Mouse (Mus musculus) MEL (cell line): ENCODE data around the gene Aldh5a1. TPM values are rescaled to one million over a fixed set of nuclear protein-coding genes. Genes with fewer than 3 reads are reported as not detected.

Source experiments
- DNase-seq: peaks from one replicate; pipeline ENCODE4 v3.0.0; 2011; ENCODE audit warnings: low read depth, low spot score
- H3K27ac ChIP-seq: 2 replicates; pipeline ENCODE4 v1.5.1; 2012; ENCODE audit warnings: low read depth, mild to moderate bottlenecking, control low read depth, low read length, moderate library complexity; ENCODE audit not compliant: control insufficient read depth
- H3K27me3 ChIP-seq, 2 experiments: fragments of 150-350 bp in 1 of 2; sonication (generic) in 1 of 2; 2 replicates each; pipeline ENCODE4 v1.6.1; 2012; ENCODE audit warnings: low read length in 2 of 2, mild to moderate bottlenecking in 2 of 2, improper control_type of control experiment in 1 of 2, moderate library complexity in 1 of 2; ENCODE audit not compliant: insufficient read depth in 2 of 2, control insufficient read depth in 1 of 2
- H3K36me3 ChIP-seq, 2 experiments: 2 replicates each; pipeline ENCODE4 v1.6.1; 2012 to 2014; ENCODE audit warnings: low read length in 2 of 2, improper control_type of control experiment in 1 of 2, inconsistent platforms in 1 of 2, mild to moderate bottlenecking in 1 of 2; ENCODE audit not compliant: insufficient read depth in 2 of 2, control insufficient read depth in 1 of 2
- H3K4me1 ChIP-seq, 2 experiments: fragments of 150-350 bp in 1 of 2; sonication (generic) in 1 of 2; 2 replicates each; pipeline ENCODE4 v1.6.1; 2012; ENCODE audit warnings: low read length in 2 of 2, improper control_type of control experiment in 1 of 2, mild to moderate bottlenecking in 1 of 2; ENCODE audit not compliant: insufficient read depth in 2 of 2, control insufficient read depth in 1 of 2
- H3K4me3 ChIP-seq, 2 experiments: fragments of 150-350 bp in 1 of 2; sonication (generic) in 1 of 2; 2 replicates each; pipeline ENCODE4 v1.5.1; 2012; ENCODE audit warnings: low read depth in 2 of 2, low read length in 2 of 2, mild to moderate bottlenecking in 2 of 2, moderate library complexity in 2 of 2, control low read depth in 1 of 2, improper control_type of control experiment in 1 of 2; ENCODE audit not compliant: control insufficient read depth in 1 of 2, insufficient read depth in 1 of 2
- H3K79me2 ChIP-seq: 2 replicates; pipeline ENCODE4 v1.6.1; 2012; ENCODE audit warnings: mild to moderate bottlenecking, low read length, moderate library complexity; ENCODE audit not compliant: control insufficient read depth, poor library complexity, insufficient read depth
- H3K9ac ChIP-seq: 2 replicates; pipeline ENCODE4 v1.6.1; 2012; ENCODE audit warnings: low read depth, mild to moderate bottlenecking, control low read depth, low read length, moderate library complexity; ENCODE audit not compliant: control insufficient read depth, poor library complexity, severe bottlenecking
- H3K9me3 ChIP-seq: fragments of 150-350 bp; sonication (generic); replicated peaks from 2 replicates; pipeline ENCODE4 v1.6.1; 2012; ENCODE audit warnings: mild to moderate bottlenecking, low read length, improper control_type of control experiment, moderate library complexity; ENCODE audit not compliant: insufficient read depth
- CHD1 ChIP-seq: IDR thresholded peaks from 2 replicates; pipeline ENCODE4 v1.6.1; 2012; ENCODE audit warnings: low read depth, mild to moderate bottlenecking, inconsistent platforms, low read length, improper control_type of control experiment
- ELF1 ChIP-seq: IDR thresholded peaks from 2 replicates; pipeline ENCODE4 v1.6.1; 2014; ENCODE audit warnings: low read depth, mild to moderate bottlenecking, inconsistent platforms, low read length, improper control_type of control experiment, moderate library complexity
- EP300 ChIP-seq, 2 experiments: IDR thresholded peaks; 2 replicates each; pipeline ENCODE4 v1.6.1; 2011; ENCODE audit warnings: improper control_type of control experiment in 2 of 2, low read length in 2 of 2, low read depth in 1 of 2, mild to moderate bottlenecking in 1 of 2
- ETS1 ChIP-seq: IDR thresholded peaks from 2 replicates; pipeline ENCODE4 v1.6.1; 2012; ENCODE audit warnings: low read depth, mild to moderate bottlenecking, inconsistent platforms, low read length, improper control_type of control experiment, moderate library complexity
- HCFC1 ChIP-seq: IDR thresholded peaks from 2 replicates; pipeline ENCODE4 v1.6.1; 2012; ENCODE audit warnings: low read depth, mild to moderate bottlenecking, inconsistent platforms, low read length, improper control_type of control experiment, moderate library complexity
- MYB ChIP-seq: IDR thresholded peaks from 2 replicates; pipeline ENCODE4 v1.6.1; 2011; ENCODE audit warnings: mild to moderate bottlenecking, low read depth, low read length, improper control_type of control experiment
- POLR2A ChIP-seq, 2 experiments: IDR thresholded peaks; 2 replicates each; pipeline ENCODE4 v1.6.1; 2011 to 2012; ENCODE audit warnings: low read length in 2 of 2, mild to moderate bottlenecking in 2 of 2, control low read depth in 1 of 2, improper control_type of control experiment in 1 of 2, low read depth in 1 of 2, moderate library complexity in 1 of 2; ENCODE audit not compliant: control insufficient read depth in 1 of 2, insufficient read depth in 1 of 2, poor library complexity in 1 of 2
- POLR2AphosphoS5 ChIP-seq: IDR thresholded peaks from 2 replicates; pipeline ENCODE4 v1.6.1; 2012; ENCODE audit warnings: low read depth, borderline replicate concordance, mild to moderate bottlenecking, inconsistent platforms, low read length, moderate library complexity, mixed read lengths
- TCF12 ChIP-seq: IDR thresholded peaks from 2 replicates; pipeline ENCODE4 v1.6.1; 2014; ENCODE audit warnings: low read depth, mild to moderate bottlenecking, inconsistent platforms, low read length, improper control_type of control experiment, moderate library complexity
- USF1 ChIP-seq: IDR thresholded peaks from 2 replicates; pipeline ENCODE4 v1.6.1; 2014; ENCODE audit warnings: low read depth, mild to moderate bottlenecking, inconsistent platforms, low read length, improper control_type of control experiment, moderate library complexity
- USF2 ChIP-seq, 2 experiments: IDR thresholded peaks; 2 replicates each; pipeline ENCODE4 v1.6.1; 2011 to 2012; ENCODE audit warnings: improper control_type of control experiment in 2 of 2, low read length in 2 of 2, borderline replicate concordance in 1 of 2, inconsistent platforms in 1 of 2, low read depth in 1 of 2, mild to moderate bottlenecking in 1 of 2; ENCODE audit not compliant: insufficient read depth in 1 of 2
- ZMIZ1 ChIP-seq: IDR thresholded peaks from 2 replicates; pipeline ENCODE4 v1.6.1; 2012; ENCODE audit warnings: low read depth, mild to moderate bottlenecking, inconsistent platforms, low read length, improper control_type of control experiment, moderate library complexity
- polyA plus RNA-seq, 2 experiments: library from polyadenylated mRNA; stranded (reverse) in 1 of 2; unstranded in 1 of 2; fragments of >175 nt in 1 of 2; fragments of >200 nt in 1 of 2; gene quantifications; 2 replicates each; pipeline versions ENCODE4 v1.2.1 to v1.2.4; 2012; ENCODE audit warnings: low replicate concordance in 2 of 2, low read depth in 1 of 2; ENCODE audit not compliant: insufficient read length in 2 of 2, insufficient read depth in 1 of 2, missing spikeins in 1 of 2
- total RNA-seq: library from RNA; depleted of rRNA; stranded (reverse); fragments of 300-350 nt; gene quantifications from 2 replicates; pipeline ENCODE4 v1.2.3, GENCODE M21; 2012

Aldh5a1 gene
- total and polyA plus RNA-seq, 3 experiments, result 0.04 to 0.15 TPM; not detected in 1

DNA sequence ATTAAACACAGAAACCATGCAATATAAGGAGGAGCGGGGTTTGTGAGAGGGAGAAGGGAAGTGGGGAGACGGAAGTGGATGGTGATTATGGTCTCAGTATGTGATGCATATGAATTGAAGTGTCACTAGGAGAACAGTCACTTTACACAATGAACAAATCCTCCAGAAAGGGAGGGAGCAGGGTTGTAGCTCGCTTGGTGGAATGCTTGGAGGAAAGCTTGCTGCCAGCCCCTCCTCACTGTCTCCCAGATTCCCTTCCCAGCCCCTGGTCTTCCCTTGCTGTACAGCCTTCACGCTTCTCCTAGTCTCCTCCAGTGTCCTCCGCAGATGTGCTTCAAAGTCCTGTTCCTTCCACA lies 28.4 kb upstream of the Aldh5a1 start:
- peak overlapping the region; percentile 58 to 86 for H3K4me3 ChIP-seq
- H3K27me3 ChIP-seq, result no peaks in the 10 kb centered on the region
- 0 out of 4 replicates have a peak, but pooled peaks cover 0 to 2% of the 10 kb centered on the region in 2 experiments for H3K36me3 ChIP-seq
- no peak overlapping the region for H3K27ac ChIP-seq
- H3K4me1 ChIP-seq, result peaks cover 3 to 11% of the 10 kb centered on the region in 2 experiments; a peak in 3 of 4 replicates
- no peaks in the 10 kb centered on the region for H3K79me2 ChIP-seq
- H3K9ac ChIP-seq, result peak overlapping the region; percentile 47; the same call in 1 of the 2 replicates
- H3K9me3 ChIP-seq, result no peaks in the 10 kb centered on the region
- no peak for DNase-seq
- no peak for TF ChIP-seq TCF12
- TF ChIP-seq MYB, result no peak
- no peak for TF ChIP-seq ELF1
- no peak for TF ChIP-seq EP300 (IDR thresholded peaks at IDR 0.05; ENCODE audit: low read depth in 1 of 2, low read length in 2 of 2)
- no peak for TF ChIP-seq ZMIZ1

DNA sequence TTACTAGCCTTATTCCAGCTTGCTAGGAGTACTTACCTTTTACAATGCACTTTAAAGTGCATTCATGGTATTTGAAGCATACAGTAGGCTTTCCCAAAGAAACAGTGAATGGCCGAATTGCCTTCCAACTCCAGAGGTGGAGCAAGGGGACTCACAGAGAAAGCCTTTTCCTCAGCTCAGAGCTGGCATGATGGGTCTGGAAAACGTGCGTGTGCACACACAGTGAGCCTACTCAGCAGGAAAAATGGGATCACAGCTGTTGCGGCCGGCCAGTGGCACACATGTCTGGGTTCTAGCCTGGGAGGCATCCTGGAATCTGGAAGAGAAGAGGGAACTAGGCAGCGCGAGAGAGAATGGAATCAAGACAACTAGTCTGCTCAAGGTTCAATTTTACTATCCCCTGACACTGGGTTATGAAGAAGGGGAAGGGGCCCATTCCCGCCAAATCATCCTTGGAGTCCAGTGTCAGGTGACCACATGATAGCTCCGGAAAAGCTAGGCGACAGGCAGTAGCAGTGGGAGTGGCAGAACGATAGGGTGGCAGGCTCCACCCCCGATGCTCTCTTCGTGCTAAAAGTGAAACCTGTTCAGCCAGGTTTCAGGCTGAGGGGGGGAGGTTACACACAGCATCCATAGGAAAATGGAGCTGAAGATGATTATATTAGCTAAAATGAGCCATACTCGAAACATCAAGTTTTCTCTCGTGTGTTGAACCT lies 27.8 kb upstream of the Aldh5a1 start:
- Histone ChIP-seq H3K9me3 (no peaks in the 10 kb centered on the region), H3K27ac (no peak overlapping the region), H3K27me3 (no peaks in the 10 kb centered on the region), H3K36me3 (0 out of 4 replicates have a peak, but pooled peaks cover 0 to 2% of the 10 kb centered on the region in 2 experiments), H3K4me3 (peak overlapping the region; percentile 58 to 86), H3K9ac (peak overlapping the region; percentile 60), H3K79me2 (no peaks in the 10 kb centered on the region), H3K4me1 (peaks cover 3 to 11% of the 10 kb centered on the region in 2 experiments; a peak in 3 of 4 replicates)
- TF ChIP-seq USF1 (peak; percentile 65), POLR2A (IDR thresholded peaks at IDR 0.05; ENCODE audit: control insufficient read depth in 1 of 2, insufficient read depth in 1 of 2, low read depth in 1 of 2, low read length in 2 of 2, poor library complexity in 1 of 2) (peak in 1 of 2 experiments; percentile 29; a peak in 1 of 4 replicates), HCFC1 (no peak), POLR2AphosphoS5 (no peak)
- peak; percentile 64 for DNase-seq

DNA sequence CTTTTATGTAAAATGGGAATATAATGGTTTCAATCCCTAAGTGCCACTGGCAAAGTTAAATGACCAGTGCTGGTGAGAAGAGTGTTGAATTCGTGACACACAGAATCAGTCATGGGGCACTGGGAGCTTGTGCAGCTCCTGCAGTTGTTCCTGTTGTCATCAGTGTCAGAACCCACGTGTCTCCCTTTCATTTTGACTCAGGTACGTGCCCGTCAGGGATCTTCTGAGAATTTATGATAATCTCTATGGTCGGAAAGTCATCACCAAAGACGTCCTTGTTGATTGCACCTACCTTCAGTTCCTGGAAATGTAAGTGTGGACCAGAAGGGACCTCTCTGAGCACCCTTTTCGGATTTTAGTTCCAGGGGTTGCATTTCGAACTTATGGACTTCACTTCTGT lies 24.7 kb upstream of the Aldh5a1 start:
- Histone ChIP-seq H3K9me3 (no peaks in the 10 kb centered on the region), H3K36me3 (0 out of 4 replicates have a peak, but pooled peaks cover 0 to 2% of the 10 kb centered on the region in 2 experiments), H3K4me3 (no peak overlapping the region), H3K4me1 (peaks cover 3 to 11% of the 10 kb centered on the region in 2 experiments; a peak in 3 of 4 replicates), H3K27me3 (no peaks in the 10 kb centered on the region; a peak in 2 of 4 replicates), H3K79me2 (no peaks in the 10 kb centered on the region), H3K27ac (no peak overlapping the region), H3K9ac (no peak overlapping the region)
- DNase-seq, result no peak
- TF ChIP-seq USF2 (IDR thresholded peaks at IDR 0.05; ENCODE audit: borderline replicate concordance in 1 of 2, insufficient read depth in 1 of 2, low read depth in 1 of 2, low read length in 2 of 2) (no peak), ETS1 (no peak), CHD1 (no peak)
